Mouse (Mus musculus) ES-E14 (cell line): Measurements from ENCODE around the gene Lmtk3. TPM values are rescaled to one million over a fixed set of nuclear protein-coding genes. Genes with fewer than 3 reads are reported as not detected.

Source experiments
- DNase-seq: peaks from one replicate; pipeline ENCODE4 v3.0.0-alpha.2; 2013; ENCODE audit warnings: low read depth, low spot score
- H3K27ac ChIP-seq: 2 replicates; pipeline ENCODE4 v1.5.1; 2012; ENCODE audit warnings: low read depth, mild to moderate bottlenecking, low read length, moderate library complexity, mixed read lengths; ENCODE audit not compliant: poor library complexity, insufficient read depth, severe bottlenecking
- H3K36me3 ChIP-seq: 2 replicates; pipeline ENCODE4 v1.6.1; 2012; ENCODE audit warnings: mild to moderate bottlenecking, low read length, moderate library complexity, mixed read lengths; ENCODE audit not compliant: control insufficient read depth, poor library complexity, insufficient read depth, severe bottlenecking
- H3K4me1 ChIP-seq, 2 experiments: fragments of 150-350 bp in 1 of 2; sonication (generic) in 1 of 2; 2 replicates each; pipeline ENCODE4 v1.6.1; 2012; ENCODE audit warnings: low read length in 2 of 2, mild to moderate bottlenecking in 1 of 2, mixed read lengths in 1 of 2; ENCODE audit not compliant: control insufficient read depth in 2 of 2, insufficient read depth in 2 of 2, poor library complexity in 1 of 2
- H3K4me3 ChIP-seq, 2 experiments: fragments of 150-350 bp in 1 of 2; sonication (generic) in 1 of 2; 2 replicates each; pipeline ENCODE4 v1.5.1; 2012; ENCODE audit warnings: low read length in 2 of 2, low read depth in 1 of 2, mild to moderate bottlenecking in 1 of 2, mixed read lengths in 1 of 2; ENCODE audit not compliant: insufficient read depth in 1 of 2, poor library complexity in 1 of 2, severe bottlenecking in 1 of 2
- H3K9ac ChIP-seq: 2 replicates; pipeline ENCODE4 v1.6.1; 2012; ENCODE audit warnings: low read depth, mild to moderate bottlenecking, low read length, mixed read lengths; ENCODE audit not compliant: poor library complexity, insufficient read depth, severe bottlenecking
- H3K9me3 ChIP-seq: fragments of 150-350 bp; sonication (generic); 2 replicates; pipeline ENCODE4 v1.6.1; 2012; ENCODE audit warnings: low read depth, mild to moderate bottlenecking, low read length; ENCODE audit not compliant: control insufficient read depth, insufficient read depth
- CHD2 ChIP-seq: IDR thresholded peaks from 2 replicates; pipeline ENCODE4 v1.6.1; 2014; ENCODE audit warnings: mild to moderate bottlenecking, low read depth, low read length, inconsistent platforms
- HCFC1 ChIP-seq: IDR thresholded peaks from 2 replicates; pipeline ENCODE4 v1.6.1; 2012; ENCODE audit warnings: low read length, inconsistent platforms, borderline replicate concordance; ENCODE audit not compliant: insufficient read depth
- MAFK ChIP-seq: IDR thresholded peaks from 2 replicates; pipeline ENCODE4 v1.6.1; 2014; ENCODE audit warnings: mild to moderate bottlenecking, low read depth, low read length, inconsistent platforms; ENCODE audit not compliant: insufficient read depth
- ZC3H11A ChIP-seq: IDR thresholded peaks from 2 replicates; pipeline ENCODE4 v1.6.1; 2012; ENCODE audit warnings: low read depth, mild to moderate bottlenecking, inconsistent platforms, low read length, borderline replicate concordance
- ZNF384 ChIP-seq: IDR thresholded peaks from 2 replicates; pipeline ENCODE4 v1.6.1; 2012; ENCODE audit warnings: low read depth, low read length, inconsistent platforms
- in situ Hi-C, 2 experiments: fragments of 600-800 bp; cut with MboI; formaldehyde crosslinking; loops; one replicate each; pipeline ENCODE4 v1.15.1; 2025; ENCODE audit warnings: low sequenced_read_pairs in 2 of 2, inconsistent platforms in 1 of 2; ENCODE audit not compliant: unreplicated experiment in 2 of 2
- total RNA-seq: library from RNA; depleted of rRNA; stranded (reverse); fragments of 300-350 nt; gene quantifications from 2 replicates; pipeline ENCODE4 v1.2.3, GENCODE M21; 2012

Lmtk3 gene
- total RNA-seq, 1 experiment, result 7.2 TPM

DNA sequence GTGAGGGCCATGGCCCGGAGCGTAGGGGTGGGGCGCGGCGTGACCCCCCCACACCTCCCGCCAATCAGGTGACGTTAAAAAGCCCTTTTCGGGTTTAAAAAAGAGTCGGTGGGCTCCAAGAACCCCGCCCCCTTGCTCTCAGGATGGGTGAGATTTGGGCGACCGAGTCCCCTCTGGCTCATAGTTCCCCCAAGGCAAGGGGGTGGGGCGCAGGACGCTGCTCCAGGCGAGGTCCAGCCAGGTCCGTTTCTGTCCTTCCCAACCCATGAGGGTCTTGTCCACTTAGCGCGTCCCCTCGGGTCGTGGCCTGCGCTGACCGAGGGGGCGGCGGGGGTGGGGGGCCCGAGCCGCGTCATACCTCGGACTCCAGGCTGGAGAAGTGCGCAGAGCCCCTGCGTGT is 48.9 kb downstream of the Lmtk3 start:
- in situ Hi-C loops, result no loop called here
- H3K4me1 ChIP-seq, result peaks cover 0 to 6% of the 10 kb centered on the region in 2 experiments; a peak in 2 of 4 replicates
- DNase-seq, result no peak
- H3K27ac ChIP-seq, result no peak overlapping the region
- no peak overlapping the region for H3K9ac ChIP-seq
- peak overlapping the region; percentile 45 to 73; a peak in 3 of 4 replicates for H3K4me3 ChIP-seq
- peaks cover 16% of the 10 kb centered on the region for H3K36me3 ChIP-seq
- H3K9me3 ChIP-seq, result no peaks in the 10 kb centered on the region
- no peak for TF ChIP-seq ZNF384
- TF ChIP-seq ZC3H11A, result no peak
- no peak for TF ChIP-seq HCFC1
- TF ChIP-seq MAFK, result no peak
- no peak for TF ChIP-seq CHD2

DNA sequence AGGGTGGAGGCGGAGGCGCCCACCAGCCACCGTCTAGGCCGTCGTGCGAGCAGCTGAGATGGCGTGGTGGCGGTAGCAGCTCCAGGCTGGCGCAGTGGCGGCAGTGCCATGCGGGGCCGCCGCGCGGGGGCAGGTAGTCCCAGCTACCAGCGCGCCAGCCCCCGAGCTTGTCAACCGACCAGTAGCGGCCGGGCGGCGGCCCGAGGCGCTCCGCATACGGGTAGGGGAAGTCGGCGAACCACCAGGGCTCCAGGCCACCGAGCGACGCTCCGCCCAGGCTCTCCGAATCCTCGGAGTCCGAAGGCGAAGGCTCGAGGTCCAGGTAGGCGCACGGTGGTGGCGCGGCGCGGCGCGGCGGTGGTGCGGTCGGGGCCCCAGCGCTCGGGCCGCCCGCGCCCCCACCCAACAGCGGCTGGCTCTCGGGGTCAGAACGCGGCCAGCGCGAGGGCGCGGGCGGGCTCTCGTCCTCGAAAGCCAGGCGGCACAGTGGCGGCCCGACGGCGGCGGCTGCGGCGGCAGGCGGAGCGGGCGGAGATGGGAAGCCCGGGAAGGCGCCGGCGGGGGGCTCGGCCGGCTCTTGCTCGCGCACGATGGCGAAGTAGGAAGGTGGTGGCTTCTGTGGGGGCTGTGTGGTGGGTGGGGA is 49.7 kb downstream of the Lmtk3 start:
- no peak for TF ChIP-seq CHD2
- no peak for TF ChIP-seq ZC3H11A
- no peak for TF ChIP-seq ZNF384
- TF ChIP-seq MAFK, result no peak
- TF ChIP-seq HCFC1, result no peak
- H3K9me3 ChIP-seq, result no peaks in the 10 kb centered on the region
- DNase-seq, result no peak
- H3K27ac ChIP-seq, result no peak overlapping the region
- H3K4me3 ChIP-seq, result peak overlapping the region; percentile 54 to 73
- H3K36me3 ChIP-seq, result peaks cover 9% of the 10 kb centered on the region
- in situ Hi-C loops, result no loop called here
- peaks cover 0 to 6% of the 10 kb centered on the region in 2 experiments; a peak in 2 of 4 replicates for H3K4me1 ChIP-seq
- H3K9ac ChIP-seq, result peak overlapping the region; percentile 59

DNA sequence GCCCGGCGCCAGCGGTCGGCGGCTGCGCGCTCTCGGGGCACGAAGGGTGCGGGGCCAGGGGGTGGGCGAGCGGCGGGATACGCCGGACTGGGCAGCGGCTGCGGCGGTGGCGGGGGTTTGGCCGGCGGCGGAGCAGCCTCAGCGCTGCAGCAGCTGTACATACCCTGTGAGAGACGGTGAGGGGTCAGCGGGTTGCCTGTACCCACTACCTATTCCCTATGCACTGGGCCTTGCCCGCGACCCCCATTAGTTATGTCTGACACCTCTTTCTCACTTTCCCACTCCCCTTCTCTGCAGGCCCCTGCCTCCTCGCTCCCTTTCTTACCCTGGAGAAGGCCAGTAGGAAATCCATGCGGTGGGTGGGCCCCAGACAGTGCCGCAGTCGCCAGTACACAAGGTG is 50.4 kb downstream of the Lmtk3 start:
- Histone ChIP-seq H3K4me1 (peaks cover 0 to 6% of the 10 kb centered on the region in 2 experiments; a peak in 2 of 4 replicates), H3K27ac (no peak overlapping the region), H3K9ac (peak overlapping the region; percentile 59), H3K4me3 (peak overlapping the region; percentile 54 to 73), H3K9me3 (no peaks in the 10 kb centered on the region), H3K36me3 (peaks cover 3% of the 10 kb centered on the region; the same call in 1 of the 2 replicates)
- TF ChIP-seq CHD2, result no peak
- no peak for TF ChIP-seq ZNF384
- no peak for TF ChIP-seq ZC3H11A
- TF ChIP-seq MAFK, result no peak
- no peak for TF ChIP-seq HCFC1
- no peak for DNase-seq
- in situ Hi-C loops, result no loop called here

DNA sequence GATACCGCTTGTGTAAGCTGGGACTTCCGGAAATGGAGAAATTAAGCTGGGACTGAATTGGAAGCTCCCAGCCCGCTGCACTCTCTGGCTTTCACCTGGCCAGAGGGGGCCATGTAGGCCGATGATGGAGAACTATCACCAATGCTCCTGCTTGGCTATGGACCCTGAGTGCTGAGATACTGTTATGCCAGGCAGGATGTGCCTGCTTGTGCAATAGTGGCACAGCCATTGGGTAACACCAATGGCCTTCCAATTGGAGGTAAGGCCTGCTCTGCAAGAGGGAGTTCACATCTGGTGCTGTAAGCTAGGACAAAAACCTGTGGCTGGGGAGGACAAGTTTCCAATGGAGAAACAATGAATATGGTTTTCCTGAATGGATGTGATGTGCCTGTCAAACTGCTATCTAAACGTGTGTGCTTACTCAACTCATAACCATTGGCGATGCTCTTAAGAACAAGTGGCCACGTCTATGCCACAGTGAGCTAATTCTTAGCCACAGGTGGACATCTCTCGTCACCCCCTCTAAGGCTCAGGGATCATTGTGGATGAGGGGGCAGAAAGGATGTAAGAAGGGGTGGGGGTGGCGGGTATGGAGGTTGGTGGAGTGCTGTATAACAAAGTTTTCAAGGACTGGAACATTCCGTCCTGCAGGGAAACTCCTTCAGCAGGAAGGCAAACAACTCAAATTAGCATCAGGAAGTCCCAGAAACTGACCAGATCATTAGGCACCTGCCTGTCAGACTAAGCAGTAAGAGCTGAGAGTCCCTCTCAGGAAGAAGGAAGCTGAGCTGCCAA is 59.6 kb downstream of the Lmtk3 start:
- TF ChIP-seq CHD2 (no peak), HCFC1 (no peak), ZC3H11A (no peak), MAFK (no peak), ZNF384 (no peak)
- Histone ChIP-seq H3K27ac (no peak overlapping the region), H3K9ac (no peak overlapping the region), H3K4me3 (no peak overlapping the region), H3K9me3 (no peaks in the 10 kb centered on the region), H3K36me3 (no peaks in the 10 kb centered on the region), H3K4me1 (no peaks in the 10 kb centered on the region)
- no peak for DNase-seq
- in situ Hi-C loops, result no loop called here
